Mouse (Mus musculus): ENCODE measurements around the gene Snx22. TPM values are rescaled to one million over a fixed set of nuclear protein-coding genes. Genes with fewer than 3 reads are reported as not detected.

Gene Snx22
- polyA plus RNA-seq, 1 experiment from 2014 or later = 14.7 TPM

DNA sequence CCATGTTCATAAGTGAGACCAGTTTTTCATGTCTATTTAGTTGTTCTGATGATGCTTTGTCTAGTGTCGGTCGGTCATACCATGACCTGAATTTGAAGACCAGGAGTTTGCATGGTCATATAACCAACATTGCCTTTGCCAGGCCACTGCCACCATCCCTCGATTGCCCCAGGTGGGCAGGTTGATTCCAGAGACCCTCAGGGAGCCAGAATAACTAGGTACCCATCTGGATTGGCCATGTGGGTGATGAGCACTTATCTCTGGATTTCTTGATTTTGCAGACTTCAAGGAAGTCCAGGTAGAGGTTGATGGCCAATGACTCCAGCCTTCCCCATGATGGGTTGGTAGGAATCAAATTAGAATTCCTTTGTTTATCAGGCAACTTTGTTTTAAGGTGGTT is 26.3 kb downstream of the Snx22 start:
- Histone ChIP-seq H3K9ac (ENCODE audit: low read depth, low read length) (no peak overlapping the region), H3K27me3 (replicated peaks; ENCODE audit: control insufficient read depth, insufficient read depth, low read length) (no peaks in the 10 kb centered on the region), H3K9me3 (ENCODE audit: control insufficient read depth, low read length) (no peaks in the 10 kb centered on the region), H3K27ac (ENCODE audit: low read depth, low read length) (no peak overlapping the region), H3K4me2 (ENCODE audit: low read length) (no peak overlapping the region), H3K4me1 (ENCODE audit: control insufficient read depth, insufficient read depth, low read depth, low read length) (no peaks in the 10 kb centered on the region), H3K36me3 (ENCODE audit: control insufficient read depth, insufficient read depth, low read length) (peaks cover 3% of the 10 kb centered on the region; the same call in 1 of the 2 replicates), H3K4me3 (ENCODE audit: low read length) (no peak overlapping the region)
- no peak for ATAC-seq
- 98% methylated on average over 3 of the region's 3 CpGs for WGBS

DNA sequence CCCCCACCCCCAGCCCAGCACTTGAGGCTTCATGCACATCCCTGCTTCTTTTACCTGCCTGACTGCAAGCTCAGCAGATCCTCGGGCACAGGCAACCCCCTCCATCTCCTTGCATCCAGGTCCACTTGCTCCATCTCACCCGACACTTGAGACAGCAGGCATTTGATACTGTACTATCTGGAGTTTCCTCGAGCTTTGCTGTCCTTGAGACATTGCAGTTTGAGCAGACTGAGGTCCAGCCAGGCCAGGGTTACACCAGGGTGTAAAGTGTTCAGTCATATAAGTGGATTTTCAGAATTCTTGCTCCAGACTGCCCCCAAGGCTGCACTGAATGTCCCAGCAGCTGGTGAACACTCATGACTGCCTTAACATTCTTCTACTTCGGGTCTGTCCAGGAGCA is 27.2 kb downstream of the Snx22 start:
- Histone ChIP-seq H3K9ac (ENCODE audit: low read depth, low read length) (no peak overlapping the region), H3K4me2 (ENCODE audit: low read length) (no peak overlapping the region), H3K27me3 (replicated peaks; ENCODE audit: control insufficient read depth, insufficient read depth, low read length) (no peaks in the 10 kb centered on the region), H3K9me3 (ENCODE audit: control insufficient read depth, low read length) (no peaks in the 10 kb centered on the region), H3K27ac (ENCODE audit: low read depth, low read length) (no peak overlapping the region), H3K36me3 (ENCODE audit: control insufficient read depth, insufficient read depth, low read length) (peaks cover 3% of the 10 kb centered on the region; the same call in 1 of the 2 replicates), H3K4me3 (ENCODE audit: low read length) (no peak overlapping the region), H3K4me1 (ENCODE audit: control insufficient read depth, insufficient read depth, low read depth, low read length) (no peaks in the 10 kb centered on the region)
- 88% methylated on average over 4 of the region's 4 CpGs for WGBS
- no peak for ATAC-seq

DNA sequence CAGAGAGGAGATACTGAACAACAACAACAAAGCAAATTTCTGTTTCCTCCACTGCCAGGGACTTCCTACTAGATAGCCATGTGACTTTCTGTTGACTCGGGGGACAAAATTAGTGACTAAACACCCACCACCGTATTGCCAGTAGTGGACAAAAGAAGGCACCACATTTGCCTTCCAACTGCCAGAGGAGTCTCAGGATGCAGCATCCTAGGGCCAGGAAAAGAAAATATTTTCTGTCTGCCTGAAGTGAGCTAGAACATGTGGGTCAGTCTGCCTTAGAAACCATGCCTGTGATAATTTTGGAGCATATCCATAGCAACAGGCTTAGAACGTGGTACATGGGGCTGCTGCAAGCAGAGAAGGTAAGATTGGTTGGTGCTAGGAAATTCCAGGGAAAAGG is 28.7 kb downstream of the Snx22 start:
- H3K27ac ChIP-seq (ENCODE audit: low read depth, low read length) = no peak overlapping the region
- no peak for ATAC-seq
- no peaks in the 10 kb centered on the region for H3K9me3 ChIP-seq (ENCODE audit: control insufficient read depth, low read length)
- H3K9ac ChIP-seq (ENCODE audit: low read depth, low read length) = no peak overlapping the region
- H3K36me3 ChIP-seq (ENCODE audit: control insufficient read depth, insufficient read depth, low read length) = peaks cover 4% of the 10 kb centered on the region; the same call in 1 of the 2 replicates
- no peaks in the 10 kb centered on the region for H3K4me1 ChIP-seq (ENCODE audit: control insufficient read depth, insufficient read depth, low read depth, low read length)
- no peak overlapping the region for H3K4me2 ChIP-seq (ENCODE audit: low read length)
- no peaks in the 10 kb centered on the region for H3K27me3 ChIP-seq (replicated peaks; ENCODE audit: control insufficient read depth, insufficient read depth, low read length)
- no peak overlapping the region for H3K4me3 ChIP-seq (ENCODE audit: low read length)
- WGBS = 90% methylated on average over 3 of the region's 3 CpGs

DNA sequence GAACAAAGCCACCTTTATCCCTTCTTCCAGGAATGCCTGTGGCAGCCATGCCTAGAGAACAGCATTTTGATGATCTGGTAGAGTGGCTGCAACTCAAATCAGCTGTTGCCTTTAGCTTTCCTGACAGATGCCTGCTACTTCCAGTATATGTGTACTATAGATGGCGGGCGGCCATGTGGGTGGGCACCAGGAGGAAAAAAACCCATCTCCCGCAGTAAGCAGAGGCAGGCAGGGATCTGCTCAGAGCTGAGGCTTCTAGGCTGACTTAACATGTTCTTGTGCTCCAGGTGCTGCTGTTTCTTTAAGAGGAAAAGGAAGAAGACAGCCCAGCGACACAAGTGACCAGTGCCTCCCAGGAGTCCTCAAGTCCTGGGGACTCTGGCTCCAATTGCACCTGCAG is 30.2 kb downstream of the Snx22 start:
- 79% methylated on average over 4 of the region's 4 CpGs for WGBS
- Histone ChIP-seq H3K4me1 (ENCODE audit: control insufficient read depth, insufficient read depth, low read depth, low read length) (no peaks in the 10 kb centered on the region), H3K9me3 (ENCODE audit: control insufficient read depth, low read length) (no peaks in the 10 kb centered on the region), H3K4me2 (ENCODE audit: low read length) (no peak overlapping the region), H3K9ac (ENCODE audit: low read depth, low read length) (no peak overlapping the region), H3K36me3 (ENCODE audit: control insufficient read depth, insufficient read depth, low read length) (peaks cover 6% of the 10 kb centered on the region; the same call in 1 of the 2 replicates), H3K4me3 (ENCODE audit: low read length) (no peak overlapping the region), H3K27ac (ENCODE audit: low read depth, low read length) (no peak overlapping the region), H3K27me3 (replicated peaks; ENCODE audit: control insufficient read depth, insufficient read depth, low read length) (no peaks in the 10 kb centered on the region)
- no peak for ATAC-seq

DNA sequence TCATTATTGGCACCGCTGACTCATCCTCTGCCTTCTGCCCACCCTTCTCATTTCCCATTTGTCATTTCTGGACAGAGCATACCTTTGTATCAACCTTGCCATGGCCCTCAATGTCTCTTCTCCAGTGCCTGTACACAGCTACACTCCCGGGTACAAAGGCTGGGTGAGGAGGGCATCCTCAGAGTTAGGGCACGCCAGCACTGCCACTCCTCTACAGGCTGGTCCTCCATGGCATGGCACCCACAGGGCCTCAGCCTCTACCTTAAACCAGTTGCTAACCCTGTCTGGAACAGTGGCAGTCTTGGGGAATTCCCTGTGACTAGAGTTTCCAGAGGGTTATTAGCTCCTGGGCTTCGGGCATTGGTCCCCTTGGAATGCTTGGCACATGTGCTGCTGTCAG is 30.9 kb downstream of the Snx22 start:
- WGBS = 94% methylated on average over 4 of the region's 4 CpGs
- Histone ChIP-seq H3K36me3 (ENCODE audit: control insufficient read depth, insufficient read depth, low read length) (peaks cover 6% of the 10 kb centered on the region; the same call in 1 of the 2 replicates), H3K4me1 (ENCODE audit: control insufficient read depth, insufficient read depth, low read depth, low read length) (no peaks in the 10 kb centered on the region), H3K27ac (ENCODE audit: low read depth, low read length) (no peak overlapping the region), H3K9ac (ENCODE audit: low read depth, low read length) (no peak overlapping the region), H3K4me2 (ENCODE audit: low read length) (no peak overlapping the region), H3K27me3 (replicated peaks; ENCODE audit: control insufficient read depth, insufficient read depth, low read length) (no peaks in the 10 kb centered on the region), H3K4me3 (ENCODE audit: low read length) (no peak overlapping the region), H3K9me3 (ENCODE audit: control insufficient read depth, low read length) (no peaks in the 10 kb centered on the region)
- ATAC-seq = no peak

DNA sequence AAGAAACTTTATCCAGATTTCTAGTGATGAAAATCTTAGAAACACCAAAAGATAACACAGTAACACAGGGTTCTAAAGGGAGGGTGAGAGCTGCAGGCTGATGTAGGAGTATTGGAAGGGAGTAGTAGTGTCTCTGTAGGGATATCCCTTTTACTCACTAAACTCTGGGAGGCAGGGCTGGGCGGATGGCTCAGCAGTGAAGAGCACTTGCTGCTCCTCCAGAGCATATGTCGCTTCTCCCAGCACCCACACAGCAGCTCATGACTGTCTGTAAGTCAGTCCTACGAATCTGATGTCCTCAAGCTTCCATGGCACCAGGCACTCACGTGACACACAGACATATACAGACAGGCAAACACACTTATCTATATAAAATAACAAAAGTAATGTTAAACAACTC is 31.4 kb downstream of the Snx22 start:
- Histone ChIP-seq H3K27ac (ENCODE audit: low read depth, low read length) (no peak overlapping the region), H3K9ac (ENCODE audit: low read depth, low read length) (no peak overlapping the region), H3K4me3 (ENCODE audit: low read length) (no peak overlapping the region), H3K9me3 (ENCODE audit: control insufficient read depth, low read length) (no peaks in the 10 kb centered on the region), H3K36me3 (ENCODE audit: control insufficient read depth, insufficient read depth, low read length) (peaks cover 6% of the 10 kb centered on the region; the same call in 1 of the 2 replicates), H3K4me1 (ENCODE audit: control insufficient read depth, insufficient read depth, low read depth, low read length) (no peaks in the 10 kb centered on the region), H3K4me2 (ENCODE audit: low read length) (no peak overlapping the region), H3K27me3 (replicated peaks; ENCODE audit: control insufficient read depth, insufficient read depth, low read length) (no peaks in the 10 kb centered on the region)
- 90% methylated on average over 4 of the region's 4 CpGs for WGBS
- no peak for ATAC-seq

DNA sequence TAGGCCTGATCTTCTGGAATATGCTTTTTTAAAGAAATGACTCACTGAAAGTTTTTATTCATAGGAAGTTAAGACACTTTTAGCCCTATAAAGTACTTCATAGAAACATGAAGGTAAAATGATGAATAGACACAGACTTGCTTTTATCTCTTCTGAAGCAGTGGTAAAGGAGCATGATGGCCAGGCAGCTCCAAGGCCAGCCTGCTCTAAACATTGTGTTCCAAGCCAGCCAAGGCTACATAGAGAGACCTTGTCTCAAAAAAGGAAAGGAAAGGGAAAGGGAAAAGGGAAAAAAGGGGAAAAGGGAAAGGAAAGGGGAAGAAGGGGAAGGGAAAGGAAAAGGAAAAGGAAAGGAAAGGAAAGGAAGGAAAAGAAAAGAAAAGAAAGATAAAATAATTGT is 48.9 kb downstream of the Snx22 start:
- H3K4me3 ChIP-seq (ENCODE audit: low read length) = no peak overlapping the region
- no peaks in the 10 kb centered on the region for H3K4me1 ChIP-seq (ENCODE audit: control insufficient read depth, insufficient read depth, low read depth, low read length)
- no peak for ATAC-seq

More for the DNA sequence above, 48.9 kb downstream of the Snx22 start:
- H3K36me3 ChIP-seq (ENCODE audit: control insufficient read depth, insufficient read depth, low read length) = no peaks in the 10 kb centered on the region; the same call in 1 of the 2 replicates
- H3K27ac ChIP-seq (ENCODE audit: low read depth, low read length) = no peak overlapping the region
- H3K4me2 ChIP-seq (ENCODE audit: low read length) = no peak overlapping the region
- H3K9ac ChIP-seq (ENCODE audit: low read depth, low read length) = no peak overlapping the region
- no peaks in the 10 kb centered on the region for H3K27me3 ChIP-seq (replicated peaks; ENCODE audit: control insufficient read depth, insufficient read depth, low read length)
- no peaks in the 10 kb centered on the region for H3K9me3 ChIP-seq (ENCODE audit: control insufficient read depth, low read length)

Other genes with a start within 250 kb of the Snx22 start
- 5.0 and 5.4 TPM in 2 replicates for gene Zfp609, start 242.2 kb downstream of the Snx22 start, polyA plus RNA-seq (2015; fragmentation: Nextera tagmentation; extraction: Ambion mirVana)
- 24.4 and 28.9 TPM in 2 replicates for gene Pclaf, start 179.5 kb downstream of the Snx22 start, polyA plus RNA-seq (2015; fragmentation: Nextera tagmentation; extraction: Ambion mirVana)
- gene Trip4, start 160.9 kb downstream of the Snx22 start, polyA plus RNA-seq (2015; fragmentation: Nextera tagmentation; extraction: Ambion mirVana) = 30.3 and 32.6 TPM in 2 replicates
- 20.7 and 22.1 TPM in 2 replicates for gene Csnk1g1, start 160.8 kb downstream of the Snx22 start, polyA plus RNA-seq (2015; fragmentation: Nextera tagmentation; extraction: Ambion mirVana)
- gene Ppib, start 9.5 kb downstream of the Snx22 start, polyA plus RNA-seq (2015; fragmentation: Nextera tagmentation; extraction: Ambion mirVana) = 362 and 376 TPM in 2 replicates
- gene Snx1, start 56.9 kb upstream of the Snx22 start, polyA plus RNA-seq (2015; fragmentation: Nextera tagmentation; extraction: Ambion mirVana) = 73.5 and 77.2 TPM in 2 replicates
- gene Ciao2a, start 56.9 kb upstream of the Snx22 start, polyA plus RNA-seq (2015; fragmentation: Nextera tagmentation; extraction: Ambion mirVana) = 64.0 and 69.2 TPM in 2 replicates
- gene Dapk2, start 88.5 kb upstream of the Snx22 start, polyA plus RNA-seq (2015; fragmentation: Nextera tagmentation; extraction: Ambion mirVana) = 0.79 and 0.94 TPM in 2 replicates

Data from hindbrain, embryonic 16.5 days (tissue).